Mouse (Mus musculus) midbrain, embryonic 10.5 days (tissue): ENCODE measurements at regions not wholly inside any gene's neighbourhood (a gene's known extent, or its start where the extent isn't known, plus 50 kb on each side); places are given as distances from the start of the nearest gene placed in this dataset.
A peak's percentile ranks its signal among the peaks of the same experiment; 100 is the strongest.

Experiments used
- DNase-seq: peaks from one replicate; pipeline ENCODE4 v3.0.0-alpha.2; 2017; ENCODE audit warnings: low spot score
- H3K27ac ChIP-seq: fragments of 300-500 bp; sonication (generic); replicated peaks from 2 replicates; pipeline ENCODE4 v1.5.1; 2016; ENCODE audit warnings: mild to moderate bottlenecking
- H3K27me3 ChIP-seq: fragments of 300-500 bp; sonication (generic); 2 replicates; pipeline ENCODE4 v1.6.1; 2016; ENCODE audit warnings: low read depth, mild to moderate bottlenecking; ENCODE audit not compliant: poor library complexity, severe bottlenecking
- H3K36me3 ChIP-seq: fragments of 300-500 bp; sonication (generic); 2 replicates; pipeline ENCODE4 v1.6.1; 2016; ENCODE audit warnings: mild to moderate bottlenecking, moderate library complexity
- H3K4me1 ChIP-seq: fragments of 300-500 bp; sonication (generic); 2 replicates; pipeline ENCODE4 v1.6.1; 2016
- H3K4me3 ChIP-seq: fragments of 300-500 bp; sonication (generic); 2 replicates; pipeline ENCODE4 v1.5.1; 2016; ENCODE audit warnings: mild to moderate bottlenecking, moderate library complexity
- H3K9me3 ChIP-seq: fragments of 300-500 bp; sonication (generic); replicated peaks from 2 replicates; pipeline ENCODE4 v1.6.1; 2016; ENCODE audit warnings: mild to moderate bottlenecking
- WGBS: fragments of 180-500 bp; shearing (Covaris S2); methylation state at CpG from one replicate; pipeline ENCODE4 v1.1.7; 2016; 5-methylcytosine and 5-hydroxymethylcytosine counted together

GRCm38 (mm10) chr1:72963449-72963848, 52.3 kb downstream of the Tnp1 start:
- Histone ChIP-seq H3K9me3 (no peaks in the 10 kb centered on the region), H3K4me3 (0 out of 2 replicates have a peak overlapping the region, but pooled peaks have one; percentile 14), H3K36me3 (no peaks in the 10 kb centered on the region), H3K4me1 (peaks cover 16% of the 10 kb centered on the region), H3K27me3 (no peaks in the 10 kb centered on the region), H3K27ac (peak overlapping the region; percentile 75)
- WGBS: 45% methylated on average over 7 of the region's 7 CpGs
- DNase-seq: peak; percentile 41

DNA sequence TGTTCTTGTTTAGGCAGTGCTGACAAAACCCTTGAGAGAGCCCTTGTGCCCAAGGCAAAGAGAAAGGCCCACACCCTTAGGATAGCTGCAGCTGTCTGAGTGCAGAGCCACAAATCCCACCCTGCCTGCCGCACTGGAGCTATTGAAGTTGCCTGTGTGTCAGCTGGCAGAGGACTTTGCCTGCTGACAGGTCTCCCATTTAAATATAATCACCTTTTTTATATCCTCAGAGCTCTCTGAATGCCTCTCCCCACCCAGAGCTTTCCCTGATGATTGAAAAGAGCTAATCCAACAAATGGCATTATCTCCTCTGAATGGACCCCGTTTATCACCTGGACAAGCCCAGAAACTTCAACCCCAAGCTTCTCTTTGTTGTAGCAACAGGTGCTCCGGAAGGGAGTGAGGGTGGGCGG, 55.5 kb downstream of the Tnp1 start:
- no peaks in the 10 kb centered on the region for H3K9me3 ChIP-seq
- no peaks in the 10 kb centered on the region for H3K27me3 ChIP-seq
- H3K4me3 ChIP-seq: no peak overlapping the region
- 13% methylated on average over 4 of the region's 4 CpGs for WGBS
- no peak for DNase-seq
- no peaks in the 10 kb centered on the region for H3K36me3 ChIP-seq
- no peak overlapping the region for H3K27ac ChIP-seq
- peaks cover 16% of the 10 kb centered on the region for H3K4me1 ChIP-seq

DNA sequence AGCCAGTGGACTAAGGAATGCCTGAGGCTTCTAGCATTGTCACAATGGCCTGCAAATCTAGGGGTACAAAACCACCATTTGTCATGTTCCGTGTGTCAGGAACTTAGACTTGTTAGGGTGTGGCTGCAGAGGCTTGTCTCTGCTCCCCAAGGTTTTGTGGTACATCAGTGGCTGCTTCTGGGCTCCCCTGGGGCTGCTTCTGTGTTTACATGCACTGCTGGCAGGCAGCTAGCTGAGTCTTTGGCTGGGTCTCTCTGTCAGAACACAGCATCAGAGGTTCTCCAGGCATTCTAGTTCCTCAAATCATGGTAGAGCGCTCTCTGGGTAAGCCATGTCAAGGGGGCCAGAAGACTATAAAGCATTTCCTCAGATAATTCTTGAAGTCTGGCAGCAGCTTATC, 60.3 kb downstream of the Tnp1 start:
- Histone ChIP-seq H3K36me3 (no peaks in the 10 kb centered on the region), H3K27ac (0 out of 2 replicates have a peak overlapping the region, but pooled peaks have one; percentile 5), H3K4me3 (no peak overlapping the region), H3K4me1 (peaks cover 5% of the 10 kb centered on the region), H3K9me3 (no peaks in the 10 kb centered on the region), H3K27me3 (no peaks in the 10 kb centered on the region)
- 92% methylated on average over 2 of the region's 2 CpGs for WGBS
- DNase-seq: no peak

DNA sequence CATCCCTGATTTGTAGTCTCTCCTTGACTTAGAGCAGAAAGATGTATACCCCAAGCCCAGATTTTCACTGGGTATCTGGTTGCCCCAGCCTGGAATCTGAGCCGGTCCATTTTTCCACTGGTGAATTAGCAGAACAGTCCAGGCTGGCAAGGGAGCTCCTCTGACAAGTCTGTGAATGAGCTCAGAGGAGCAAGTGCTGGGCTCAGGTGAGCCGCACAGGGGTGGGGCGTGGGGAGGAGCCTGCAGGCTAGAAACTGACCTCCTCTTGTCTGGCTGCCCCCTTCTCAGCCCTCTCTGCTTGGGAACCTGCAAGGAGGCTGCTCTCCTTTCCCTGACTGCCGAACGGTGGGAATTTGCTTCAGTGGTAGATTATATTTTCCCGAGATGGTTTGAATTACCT, 62.8 kb downstream of the Tnp1 start:
- H3K36me3 ChIP-seq: no peaks in the 10 kb centered on the region
- DNase-seq: no peak

GRCm38 (mm10) chr1:72951802-72952201, 63.9 kb downstream of the Tnp1 start:
- H3K4me1 ChIP-seq: no peaks in the 10 kb centered on the region; the same call in 1 of the 2 replicates
- no peaks in the 10 kb centered on the region for H3K27me3 ChIP-seq
- no peaks in the 10 kb centered on the region for H3K9me3 ChIP-seq
- no peak for DNase-seq
- 81% methylated on average over 7 of the region's 7 CpGs for WGBS
- no peak overlapping the region for H3K27ac ChIP-seq
- no peaks in the 10 kb centered on the region for H3K36me3 ChIP-seq
- H3K4me3 ChIP-seq: no peak overlapping the region

More for the DNA sequence above, 62.8 kb downstream of the Tnp1 start:
- Histone ChIP-seq H3K27me3 (no peaks in the 10 kb centered on the region), H3K4me1 (no peaks in the 10 kb centered on the region), H3K4me3 (no peak overlapping the region), H3K27ac (no peak overlapping the region), H3K9me3 (no peaks in the 10 kb centered on the region)
- WGBS: 39% methylated on average over 6 of the region's 6 CpGs

DNA sequence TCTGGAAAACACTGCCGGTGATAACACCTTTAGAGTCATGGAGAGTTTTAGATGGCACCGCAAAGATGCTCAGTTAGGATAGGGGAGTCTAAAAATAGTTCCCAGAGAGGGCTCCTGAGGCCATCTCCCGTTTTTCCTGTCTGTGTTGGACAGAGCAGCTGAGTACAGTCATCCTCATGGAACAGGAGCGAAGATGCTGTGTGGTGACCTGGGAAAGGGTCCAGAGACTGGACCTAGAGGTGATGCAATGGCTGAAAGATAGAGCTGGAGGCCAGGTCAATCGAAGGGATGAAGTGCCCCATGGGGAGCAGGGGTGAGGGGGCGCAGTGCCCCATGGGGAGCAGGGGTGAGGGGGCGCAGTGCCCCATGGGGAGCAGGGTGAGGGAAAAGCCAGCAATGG, 64.3 kb downstream of the Tnp1 start:
- H3K9me3 ChIP-seq: no peaks in the 10 kb centered on the region
- peaks cover 4% of the 10 kb centered on the region for H3K4me1 ChIP-seq
- H3K4me3 ChIP-seq: no peak overlapping the region
- DNase-seq: no peak
- no peak overlapping the region for H3K27ac ChIP-seq
- H3K27me3 ChIP-seq: no peaks in the 10 kb centered on the region
- WGBS: 86% methylated on average over 7 of the region's 7 CpGs
- no peaks in the 10 kb centered on the region for H3K36me3 ChIP-seq

GRCm38 (mm10) chr1:72946235-72946634, 69.5 kb downstream of the Tnp1 start:
- DNase-seq: peak; percentile 53

DNA sequence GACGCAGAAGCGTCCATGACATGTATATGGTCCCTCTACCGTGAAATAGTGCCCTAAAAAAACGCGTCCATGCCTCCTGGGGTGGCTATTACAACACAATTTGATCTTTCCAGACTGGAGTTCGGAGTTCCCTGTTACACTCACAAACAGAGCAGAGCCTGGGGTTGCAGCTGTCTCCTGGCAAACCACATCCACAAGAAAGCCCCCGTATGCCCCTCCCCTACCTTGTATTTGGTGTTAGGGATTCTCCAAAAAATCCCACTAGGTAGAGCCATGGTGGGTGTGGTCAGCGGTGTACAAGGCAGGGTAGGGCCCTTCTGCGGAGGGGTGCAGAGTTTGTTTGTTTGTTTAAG, 70.0 kb downstream of the Tnp1 start:
- Histone ChIP-seq H3K9me3 (no peaks in the 10 kb centered on the region), H3K36me3 (no peaks in the 10 kb centered on the region), H3K27me3 (peaks cover 13% of the 10 kb centered on the region), H3K4me1 (peaks cover 31% of the 10 kb centered on the region), H3K27ac (peak overlapping the region; percentile 80), H3K4me3 (peak overlapping the region; percentile 32; the same call in 1 of the 2 replicates)
- no peak for DNase-seq
- 13% methylated on average over 9 of the region's 9 CpGs for WGBS

More at GRCm38 (mm10) chr1:72946235-72946634, 69.5 kb downstream of the Tnp1 start:
- Histone ChIP-seq H3K27ac (peak overlapping the region; percentile 80; the same call in 1 of the 2 replicates), H3K4me3 (no peak overlapping the region), H3K36me3 (no peaks in the 10 kb centered on the region), H3K9me3 (no peaks in the 10 kb centered on the region), H3K27me3 (peaks cover 13% of the 10 kb centered on the region), H3K4me1 (peaks cover 31% of the 10 kb centered on the region)
- WGBS: 16% methylated on average over 4 of the region's 4 CpGs

GRCm38 (mm10) chr1:72944805-72945749, 70.4 kb upstream of the Igfbp5 start:
- H3K4me3 ChIP-seq: peak overlapping the region; percentile 32
- H3K36me3 ChIP-seq: no peaks in the 10 kb centered on the region
- H3K4me1 ChIP-seq: peaks cover 31% of the 10 kb centered on the region
- peak overlapping the region; percentile 80 for H3K27ac ChIP-seq
- H3K27me3 ChIP-seq: peaks cover 13% of the 10 kb centered on the region
- 6% methylated on average over 21 of the region's 21 CpGs for WGBS
- peak; percentile 59 for DNase-seq
- no peaks in the 10 kb centered on the region for H3K9me3 ChIP-seq

- Histone ChIP-seq H3K27ac (no peak overlapping the region), H3K36me3 (no peaks in the 10 kb centered on the region), H3K4me3 (no peak overlapping the region), H3K9me3 (no peaks in the 10 kb centered on the region), H3K4me1 (peaks cover 31% of the 10 kb centered on the region), H3K27me3 (peaks cover 13% of the 10 kb centered on the region)
- DNase-seq: no peak
- WGBS: 61% methylated on average over 3 of the region's 3 CpGs
Measured at GRCm38 (mm10) chr1:72944221-72944620, 69.5 kb upstream of the Igfbp5 start.

- H3K27me3 ChIP-seq: peaks cover 13% of the 10 kb centered on the region
- no peak overlapping the region for H3K4me3 ChIP-seq
- H3K36me3 ChIP-seq: no peaks in the 10 kb centered on the region
- H3K4me1 ChIP-seq: peaks cover 31% of the 10 kb centered on the region
- H3K27ac ChIP-seq: no peak overlapping the region
- DNase-seq: no peak
- whole genome bisulfite sequencing: 79% methylated on average over 1 of the region's 1 CpGs
- no peaks in the 10 kb centered on the region for H3K9me3 ChIP-seq
Measured at GRCm38 (mm10) chr1:72943082-72943481, 68.4 kb upstream of the Igfbp5 start.

- H3K27ac ChIP-seq: no peak overlapping the region
- no peaks in the 10 kb centered on the region for H3K9me3 ChIP-seq
- DNase-seq: no peak
- H3K4me3 ChIP-seq: no peak overlapping the region
- H3K36me3 ChIP-seq: no peaks in the 10 kb centered on the region
- 86% methylated on average over 9 of the region's 9 CpGs for WGBS
- peaks cover 13% of the 10 kb centered on the region for H3K27me3 ChIP-seq
- H3K4me1 ChIP-seq: peaks cover 31% of the 10 kb centered on the region
Measured at GRCm38 (mm10) chr1:72942351-72942750, 67.7 kb upstream of the Igfbp5 start.

DNA sequence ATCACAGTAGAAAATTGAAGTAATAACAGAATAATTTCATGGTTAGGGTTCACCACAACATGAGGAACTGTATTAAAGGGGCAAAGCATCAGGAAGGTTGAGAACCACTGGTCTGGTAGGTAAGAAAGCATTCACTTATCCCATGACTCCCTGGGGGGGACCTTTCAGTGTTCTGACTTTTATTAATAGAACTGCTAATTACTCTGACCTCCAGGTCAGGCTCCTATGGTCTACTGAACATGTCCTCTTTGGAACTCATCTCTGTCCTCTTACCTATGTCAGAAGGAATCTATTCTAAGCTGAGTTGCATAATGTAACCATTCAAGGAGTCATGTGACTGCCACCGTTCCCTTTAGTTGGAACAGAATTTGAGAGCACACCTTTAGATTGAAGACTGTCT, 65.3 kb upstream of the Igfbp5 start:
- peaks cover 13% of the 10 kb centered on the region for H3K27me3 ChIP-seq
- 83% methylated on average over 1 of the region's 1 CpGs for WGBS
- no peaks in the 10 kb centered on the region for H3K36me3 ChIP-seq
- H3K27ac ChIP-seq: no peak overlapping the region
- H3K9me3 ChIP-seq: no peaks in the 10 kb centered on the region
- no peak for DNase-seq
- H3K4me1 ChIP-seq: peaks cover 13% of the 10 kb centered on the region
- H3K4me3 ChIP-seq: no peak overlapping the region
